Mouse (Mus musculus): ENCODE measurements at regions not wholly inside any gene's neighbourhood (a gene's known extent, or its start where the extent isn't known, plus 50 kb on each side); places are given as distances from the start of the nearest gene placed in this dataset.
"Not testable (repeated sequence)": the region's sequence is repeated elsewhere in the genome, so short reads cannot be mapped to it uniquely, and the experiment has no call there.

GRCm38 (mm10) chrX:32130254-32130653 is 82.6 kb downstream of the Btbd35f22 start:
- not testable (repeated sequence) for DNase-seq (ENCODE audit: low spot score)

GRCm38 (mm10) chrX:32148141-32148540 is 100.5 kb downstream of the Btbd35f22 start:
- DNase-seq (ENCODE audit: low spot score), result peak; percentile 1
